In genomic region chr19:29695071-29695470, GRCm38 (mm10) we compare ENCODE assay signal across 37 mouse cellular contexts. TPM values are rescaled to one million over a fixed set of nuclear protein-coding genes. Genes with fewer than 3 reads are reported as not detected.
"Had no signal": no experiment of that assay in that cellular context is flagged by ENCODE, and none has a peak within 500 bp of the region (broad histone marks: within the 10 kb centered on the region; RNA-seq: fewer than 3 reads in every experiment).

No protein-coding gene starts in this region.

- H3K36me3 ChIP-seq: limb, embryonic 10.5 days; limb, embryonic 12.5 days; limb, embryonic 13.5 days; limb, embryonic 15.5 days; liver, embryonic 12.5 days; liver, embryonic 13.5 days; liver, embryonic 15.5 days; lung, embryonic 15.5 days; midbrain, embryonic 10.5 days; midbrain, embryonic 12.5 days; midbrain, embryonic 13.5 days; midbrain, embryonic 15.5 days; neural tube, embryonic 12.5 days had no signal

- H3K9me3 ChIP-seq: limb, embryonic 10.5 days; limb, embryonic 12.5 days; limb, embryonic 13.5 days; limb, embryonic 15.5 days; liver, embryonic 12.5 days; liver, embryonic 13.5 days; liver, embryonic 15.5 days; lung, embryonic 15.5 days; midbrain, embryonic 10.5 days; midbrain, embryonic 12.5 days; midbrain, embryonic 13.5 days; midbrain, embryonic 15.5 days; neural tube, embryonic 12.5 days had no signal

- H3K27me3 ChIP-seq: limb, embryonic 12.5 days; limb, embryonic 13.5 days; limb, embryonic 15.5 days; liver, embryonic 12.5 days; liver, embryonic 13.5 days; liver, embryonic 15.5 days; megakaryocyte, embryonic 14.5 days; midbrain, embryonic 12.5 days; midbrain, embryonic 13.5 days; midbrain, embryonic 15.5 days; neural tube, embryonic 12.5 days had no signal

- H3K4me2 ChIP-seq: limb, embryonic 12.5 days; limb, embryonic 13.5 days; limb, embryonic 15.5 days; liver, embryonic 11.5 days; liver, embryonic 12.5 days; liver, embryonic 13.5 days; liver, embryonic 15.5 days; lung, embryonic 14.5 days; lung, embryonic 15.5 days; midbrain, embryonic 12.5 days; midbrain, embryonic 13.5 days; midbrain, embryonic 15.5 days; neural tube, embryonic 12.5 days had no signal

- H3K9ac ChIP-seq: limb, embryonic 12.5 days; limb, embryonic 13.5 days; limb, embryonic 15.5 days; liver, embryonic 12.5 days; liver, embryonic 13.5 days; liver, embryonic 14.5 days; liver, embryonic 15.5 days; liver, postnatal 0 days; lung, embryonic 14.5 days; lung, embryonic 15.5 days; midbrain, embryonic 12.5 days; midbrain, embryonic 13.5 days; midbrain, embryonic 15.5 days; neural tube, embryonic 12.5 days had no signal

- H3K4me1 ChIP-seq: limb, embryonic 15.5 days; liver, embryonic 12.5 days; liver, embryonic 13.5 days; liver, embryonic 15.5 days; midbrain, embryonic 12.5 days; midbrain, embryonic 13.5 days; midbrain, embryonic 15.5 days; neural tube, embryonic 12.5 days had no signal

- H3K4me3 ChIP-seq: left cerebral cortex, adult 2 months; limb, embryonic 10.5 days; limb, embryonic 12.5 days; limb, embryonic 13.5 days; limb, embryonic 15.5 days; liver, embryonic 12.5 days; liver, embryonic 13.5 days; liver, embryonic 15.5 days; lung, embryonic 15.5 days; megakaryocyte, embryonic 14.5 days; midbrain, embryonic 10.5 days; midbrain, embryonic 12.5 days; midbrain, embryonic 13.5 days; midbrain, embryonic 15.5 days; myocyte; neural tube, embryonic 12.5 days had no signal

- ATAC-seq: liver, embryonic 12.5 days; liver, postnatal 0 days; lung, postnatal 0 days; midbrain, embryonic 13.5 days; midbrain, embryonic 15.5 days had no signal

- H3K27ac ChIP-seq: left cerebral cortex, adult 2 months; limb, embryonic 10.5 days; limb, embryonic 12.5 days; limb, embryonic 13.5 days; limb, embryonic 15.5 days; liver, embryonic 12.5 days; liver, embryonic 13.5 days; liver, embryonic 14.5 days; liver, embryonic 15.5 days; lung, embryonic 15.5 days; macrophage; midbrain, embryonic 10.5 days; midbrain, embryonic 12.5 days; midbrain, embryonic 13.5 days; midbrain, embryonic 15.5 days; neural tube, embryonic 12.5 days had no signal

- DNase-seq: left cerebral cortex, postnatal 4 days; liver; liver, embryonic 13.5 days; liver, postnatal 0 days; lung, adult 18-20 months; lung, adult 2 months; lung, embryonic 14.5 days; lung, postnatal 10 days; lung, postnatal 14 days; lung, postnatal 36 days; lung, postnatal 4 days; midbrain, embryonic 14.5 days had no signal

RNA-seq across cellular contexts. Expression of gene Mlana, which starts 2.6 kb away (rescaled TPM):
- polyA plus RNA-seq: limb, embryonic 10.5 days; limb, embryonic 11.5 days; limb, embryonic 12.5 days; liver, adult 2 months; liver, embryonic 11.5 days; liver, embryonic 12.5 days; liver, embryonic 13.5 days; liver, embryonic 14.5 days; liver, embryonic 15.5 days; liver, embryonic 16.5 days; liver, postnatal 0 days; lung, embryonic 14.5 days; lung, embryonic 15.5 days; lung, embryonic 16.5 days; midbrain, embryonic 12.5 days; midbrain, embryonic 13.5 days; midbrain, embryonic 14.5 days; midbrain, embryonic 15.5 days; midbrain, postnatal 0 days; myocyte; neural tube, embryonic 11.5 days; neural tube, embryonic 12.5 days had no signal
